Mouse (Mus musculus) hindlimb bud, embryonic 11.5 days (tissue): ENCODE measurements around the gene Zfyve28.

Experiments
- DNase-seq: peaks from one replicate; pipeline ENCODE4 v3.0.0-alpha.2; 2012; ENCODE audit warnings: low read depth, low spot score; ENCODE audit errors: extremely low spot score

The Zfyve28 gene

GRCm38 (mm10) chr5:34287001-34287837 is 1.0 kb downstream of the Zfyve28 start:
- no peak for DNase-seq

- DNase-seq, result no peak
These were observed 1.7 kb downstream of the Zfyve28 start for GRCm38 (mm10) chr5:34286516-34286915.

GRCm38 (mm10) chr5:34285285-34285684 is 3.0 kb downstream of the Zfyve28 start:
- DNase-seq, result no peak

GRCm38 (mm10) chr5:34284156-34284750 is 4.0 kb downstream of the Zfyve28 start:
- no peak for DNase-seq

GRCm38 (mm10) chr5:34283355-34283754 is 4.9 kb downstream of the Zfyve28 start:
- no peak for DNase-seq

GRCm38 (mm10) chr5:34280976-34281375 is 7.3 kb downstream of the Zfyve28 start:
- DNase-seq, result no peak

GRCm38 (mm10) chr5:34279214-34279613 is 9.0 kb downstream of the Zfyve28 start:
- no peak for DNase-seq

GRCm38 (mm10) chr5:34278058-34278457 is 10.2 kb downstream of the Zfyve28 start:
- no peak for DNase-seq

GRCm38 (mm10) chr5:34276746-34277145 is 11.5 kb downstream of the Zfyve28 start:
- DNase-seq, result no peak

- DNase-seq, result no peak
These were observed 12.1 kb downstream of the Zfyve28 start for GRCm38 (mm10) chr5:34276191-34276590.

- DNase-seq, result no peak
These were observed 13.5 kb downstream of the Zfyve28 start for GRCm38 (mm10) chr5:34274676-34275293.

GRCm38 (mm10) chr5:34274268-34274667 is 14.0 kb downstream of the Zfyve28 start:
- DNase-seq, result no peak

GRCm38 (mm10) chr5:34273251-34273681 is 15.0 kb downstream of the Zfyve28 start:
- no peak for DNase-seq

GRCm38 (mm10) chr5:34271743-34272142 is 16.5 kb downstream of the Zfyve28 start:
- no peak for DNase-seq

- DNase-seq, result no peak
These were observed 18.3 kb downstream of the Zfyve28 start for GRCm38 (mm10) chr5:34269921-34270465.

GRCm38 (mm10) chr5:34269197-34269920 is 18.9 kb downstream of the Zfyve28 start:
- DNase-seq, result no peak

- no peak for DNase-seq
These were observed 22.2 kb downstream of the Zfyve28 start for GRCm38 (mm10) chr5:34266065-34266464.

GRCm38 (mm10) chr5:34259172-34259816 is 29.0 kb downstream of the Zfyve28 start:
- DNase-seq, result no peak

- DNase-seq, result no peak
These were observed 33.1 kb downstream of the Zfyve28 start for GRCm38 (mm10) chr5:34255189-34255588.

GRCm38 (mm10) chr5:34254309-34254708 is 33.9 kb downstream of the Zfyve28 start:
- no peak for DNase-seq
